Mouse (Mus musculus) thymus, postnatal 10 days (tissue): ENCODE data around the gene Cxcr1.
A peak's percentile ranks its signal among the peaks of the same experiment; 100 is the strongest.
"Not testable (repeated sequence)": the region's sequence is repeated elsewhere in the genome, so short reads cannot be mapped to it uniquely, and the experiment has no call there.

ENCODE experiments used
- DNase-seq, 2 experiments: peaks; one replicate each; pipeline ENCODE4 v3.0.0; 2021; ENCODE audit warnings: low spot score in 2 of 2

The Cxcr1 gene

GRCm38 (mm10) chr1:74196621-74197419 is 2.4 kb upstream of the Cxcr1 start:
- no peak for DNase-seq

GRCm38 (mm10) chr1:74195961-74196360 is 1.5 kb upstream of the Cxcr1 start:
- DNase-seq, result peak in 1 of 2 experiments; percentile 19

GRCm38 (mm10) chr1:74192711-74193110 is 1.7 kb downstream of the Cxcr1 start:
- DNase-seq, result no peak

GRCm38 (mm10) chr1:74190471-74190870 is 4.0 kb downstream of the Cxcr1 start:
- DNase-seq, result no peak

- DNase-seq, result no peak
Measured at GRCm38 (mm10) chr1:74183006-74183405, 11.4 kb downstream of the Cxcr1 start.

GRCm38 (mm10) chr1:74181462-74181861 is 13.0 kb downstream of the Cxcr1 start:
- DNase-seq, result no peak

GRCm38 (mm10) chr1:74179624-74180408 is 14.6 kb downstream of the Cxcr1 start:
- no peak for DNase-seq

GRCm38 (mm10) chr1:74178618-74179017 is 15.8 kb downstream of the Cxcr1 start:
- DNase-seq, result no peak

GRCm38 (mm10) chr1:74175731-74176130 is 18.7 kb downstream of the Cxcr1 start:
- DNase-seq, result no peak

- DNase-seq, result no peak
Measured at GRCm38 (mm10) chr1:74172722-74173121, 21.7 kb downstream of the Cxcr1 start.

- no peak for DNase-seq
Measured at GRCm38 (mm10) chr1:74169721-74170120, 24.7 kb downstream of the Cxcr1 start.

GRCm38 (mm10) chr1:74167136-74167535 is 27.3 kb downstream of the Cxcr1 start:
- no peak for DNase-seq

GRCm38 (mm10) chr1:74160036-74160435 is 34.4 kb downstream of the Cxcr1 start:
- DNase-seq, result no peak

- DNase-seq, result not testable (repeated sequence)
Measured at GRCm38 (mm10) chr1:74159613-74160012, 34.8 kb downstream of the Cxcr1 start.

- DNase-seq, result no peak
Measured at GRCm38 (mm10) chr1:74156381-74156910, 38.0 kb downstream of the Cxcr1 start.

GRCm38 (mm10) chr1:74155435-74156012 is 38.9 kb downstream of the Cxcr1 start:
- DNase-seq, result no peak

GRCm38 (mm10) chr1:74153461-74154184 is 40.8 kb downstream of the Cxcr1 start, which contains the start of gene Cxcr2:
Gene Cxcr2 (plus strand): TSS chr1:74153989.
- peak in 1 of 2 experiments; percentile 31 for DNase-seq

- DNase-seq, result no peak
Measured at GRCm38 (mm10) chr1:74151091-74151490, 43.3 kb downstream of the Cxcr1 start.

- DNase-seq, result no peak
Measured at GRCm38 (mm10) chr1:74150101-74150500, 44.3 kb downstream of the Cxcr1 start.

GRCm38 (mm10) chr1:74149106-74149885 is 45.1 kb downstream of the Cxcr1 start:
- DNase-seq, result no peak
